Mouse (Mus musculus) limb, embryonic 13.5 days (tissue): Measurements from ENCODE around the gene Rbfox3. TPM values are rescaled to one million over a fixed set of nuclear protein-coding genes. Genes with fewer than 3 reads are reported as not detected.

Source experiments
- ATAC-seq: fragments of 200-750 bp; cut with Nextera tagmentation; 2 replicates; pipeline ENCODE4 v1.8.0; 2017; ENCODE audit warnings: low read depth, moderate number of reproducible peaks, moderate TSS enrichment; ENCODE audit not compliant: low FRiP score
- H3K27ac ChIP-seq: fragments of 300-500 bp; sonication (generic); 2 replicates; pipeline ENCODE4 v1.5.1; 2015; ENCODE audit warnings: inconsistent platforms, mild to moderate bottlenecking, moderate library complexity
- H3K27me3 ChIP-seq: fragments of 300-500 bp; sonication (generic); 2 replicates; pipeline ENCODE4 v1.6.1; 2015; ENCODE audit warnings: mild to moderate bottlenecking, inconsistent platforms
- H3K36me3 ChIP-seq: fragments of 300-500 bp; sonication (generic); 2 replicates; pipeline ENCODE4 v1.6.1; 2015; ENCODE audit warnings: inconsistent platforms, mild to moderate bottlenecking, moderate library complexity
- H3K4me1 ChIP-seq: fragments of 300-500 bp; sonication (generic); 2 replicates; pipeline ENCODE4 v1.6.1; 2015; ENCODE audit warnings: inconsistent platforms
- H3K4me2 ChIP-seq: fragments of 300-500 bp; sonication (generic); replicated peaks from 2 replicates; pipeline ENCODE4 v1.6.1; 2015; ENCODE audit warnings: inconsistent platforms, mild to moderate bottlenecking, moderate library complexity
- H3K4me3 ChIP-seq: fragments of 300-500 bp; sonication (generic); 2 replicates; pipeline ENCODE4 v1.5.1; 2015; ENCODE audit warnings: moderate library complexity, mild to moderate bottlenecking, inconsistent platforms
- H3K9ac ChIP-seq: fragments of 300-500 bp; sonication (generic); 2 replicates; pipeline ENCODE4 v1.6.1; 2015; ENCODE audit warnings: mild to moderate bottlenecking, inconsistent platforms
- H3K9me3 ChIP-seq: fragments of 300-500 bp; sonication (generic); 2 replicates; pipeline ENCODE4 v1.6.1; 2016; ENCODE audit warnings: inconsistent platforms
- WGBS: fragments of 180-500 bp; shearing (Covaris S2); methylation state at CpG from one replicate; pipeline ENCODE4 v1.1.7; 2015; 5-methylcytosine and 5-hydroxymethylcytosine counted together
- polyA plus RNA-seq: library from polyadenylated mRNA; unstranded; fragments of >200 nt; fragmentation: Nextera tagmentation; extraction: Ambion mirVana; gene quantifications from 2 replicates; pipeline ENCODE4 v1.2.1, GENCODE M21; 2015

The Rbfox3 gene
- polyA plus RNA-seq, 1 experiment from 2014 or later = 0.93 TPM

GRCm38 (mm10) chr11:118583989-118584388 is 327.4 kb downstream of the Rbfox3 start:
- Histone ChIP-seq H3K36me3 (no peaks in the 10 kb centered on the region), H3K27me3 (no peaks in the 10 kb centered on the region), H3K27ac (no peak overlapping the region), H3K9ac (no peak overlapping the region), H3K9me3 (no peaks in the 10 kb centered on the region), H3K4me2 (no peak overlapping the region), H3K4me1 (no peaks in the 10 kb centered on the region), H3K4me3 (no peak overlapping the region)
- 97% methylated on average over 1 of the region's 1 CpGs for WGBS
- no peak for ATAC-seq

GRCm38 (mm10) chr11:118583573-118583972 is 327.8 kb downstream of the Rbfox3 start:
- no peak overlapping the region for H3K9ac ChIP-seq
- H3K36me3 ChIP-seq = no peaks in the 10 kb centered on the region
- H3K27ac ChIP-seq = no peak overlapping the region
- no peaks in the 10 kb centered on the region for H3K27me3 ChIP-seq
- ATAC-seq = no peak
- no peaks in the 10 kb centered on the region for H3K4me1 ChIP-seq
- H3K9me3 ChIP-seq = no peaks in the 10 kb centered on the region
- H3K4me2 ChIP-seq = no peak overlapping the region
- 88% methylated on average over 8 of the region's 8 CpGs for WGBS
- H3K4me3 ChIP-seq = no peak overlapping the region

GRCm38 (mm10) chr11:118581019-118581418 is 330.4 kb downstream of the Rbfox3 start:
- Histone ChIP-seq H3K27ac (no peak overlapping the region), H3K36me3 (no peaks in the 10 kb centered on the region), H3K4me2 (no peak overlapping the region), H3K9ac (no peak overlapping the region), H3K4me1 (no peaks in the 10 kb centered on the region), H3K9me3 (no peaks in the 10 kb centered on the region), H3K4me3 (no peak overlapping the region), H3K27me3 (peaks cover 23% of the 10 kb centered on the region)
- ATAC-seq = no peak
- WGBS = 40% methylated on average over 4 of the region's 4 CpGs

GRCm38 (mm10) chr11:118579622-118580021 is 331.8 kb downstream of the Rbfox3 start:
- WGBS = 83% methylated on average over 8 of the region's 8 CpGs
- H3K9ac ChIP-seq = no peak overlapping the region
- no peak overlapping the region for H3K4me2 ChIP-seq
- H3K27me3 ChIP-seq = peaks cover 37% of the 10 kb centered on the region
- ATAC-seq = no peak
- no peak overlapping the region for H3K4me3 ChIP-seq
- H3K4me1 ChIP-seq = no peaks in the 10 kb centered on the region
- H3K27ac ChIP-seq = no peak overlapping the region
- no peaks in the 10 kb centered on the region for H3K36me3 ChIP-seq
- H3K9me3 ChIP-seq = no peaks in the 10 kb centered on the region

- Histone ChIP-seq H3K4me3 (no peak overlapping the region), H3K9me3 (no peaks in the 10 kb centered on the region), H3K27ac (no peak overlapping the region), H3K4me1 (no peaks in the 10 kb centered on the region), H3K9ac (no peak overlapping the region), H3K27me3 (peaks cover 61% of the 10 kb centered on the region), H3K4me2 (no peak overlapping the region), H3K36me3 (no peaks in the 10 kb centered on the region)
- 64% methylated on average over 15 of the region's 15 CpGs for WGBS
- ATAC-seq = no peak
Observed at GRCm38 (mm10) chr11:118577271-118577670, 334.1 kb downstream of the Rbfox3 start.

- Histone ChIP-seq H3K9me3 (no peaks in the 10 kb centered on the region), H3K4me2 (no peak overlapping the region), H3K4me3 (no peak overlapping the region), H3K9ac (no peak overlapping the region), H3K27me3 (peaks cover 68% of the 10 kb centered on the region), H3K4me1 (no peaks in the 10 kb centered on the region), H3K27ac (no peak overlapping the region), H3K36me3 (no peaks in the 10 kb centered on the region)
- ATAC-seq = no peak
- WGBS = 62% methylated on average over 8 of the region's 8 CpGs
Observed at GRCm38 (mm10) chr11:118576611-118577010, 334.8 kb downstream of the Rbfox3 start.

- Histone ChIP-seq H3K27me3 (peaks cover 89% of the 10 kb centered on the region), H3K27ac (no peak overlapping the region), H3K36me3 (no peaks in the 10 kb centered on the region), H3K9ac (no peak overlapping the region), H3K4me3 (no peak overlapping the region), H3K9me3 (no peaks in the 10 kb centered on the region), H3K4me1 (peaks cover 7% of the 10 kb centered on the region), H3K4me2 (no peak overlapping the region)
- WGBS = 81% methylated on average over 5 of the region's 5 CpGs
- ATAC-seq = no peak
Observed at GRCm38 (mm10) chr11:118574418-118574817, 337.0 kb downstream of the Rbfox3 start.

GRCm38 (mm10) chr11:118573569-118573968 is 337.8 kb downstream of the Rbfox3 start:
- ATAC-seq = no peak
- peaks cover 10% of the 10 kb centered on the region for H3K4me1 ChIP-seq
- no peak overlapping the region for H3K27ac ChIP-seq
- no peak overlapping the region for H3K4me3 ChIP-seq
- peaks cover 98% of the 10 kb centered on the region for H3K27me3 ChIP-seq
- no peaks in the 10 kb centered on the region for H3K9me3 ChIP-seq
- H3K36me3 ChIP-seq = no peaks in the 10 kb centered on the region
- H3K4me2 ChIP-seq = no peak overlapping the region
- H3K9ac ChIP-seq = no peak overlapping the region
- 0% methylated on average over 3 of the region's 3 CpGs for WGBS

GRCm38 (mm10) chr11:118573000-118573399 is 338.4 kb downstream of the Rbfox3 start:
- Histone ChIP-seq H3K36me3 (no peaks in the 10 kb centered on the region), H3K27ac (no peak overlapping the region), H3K4me2 (no peak overlapping the region), H3K9me3 (no peaks in the 10 kb centered on the region), H3K27me3 (peaks cover 99% of the 10 kb centered on the region), H3K9ac (no peak overlapping the region), H3K4me3 (no peak overlapping the region), H3K4me1 (peaks cover 10% of the 10 kb centered on the region)
- WGBS = 68% methylated on average over 7 of the region's 7 CpGs
- ATAC-seq = no peak

GRCm38 (mm10) chr11:118570164-118570563 is 341.2 kb downstream of the Rbfox3 start:
- H3K36me3 ChIP-seq = no peaks in the 10 kb centered on the region
- no peak for ATAC-seq
- peaks cover 98% of the 10 kb centered on the region for H3K27me3 ChIP-seq
- no peak overlapping the region for H3K9ac ChIP-seq
- no peaks in the 10 kb centered on the region for H3K9me3 ChIP-seq
- H3K4me2 ChIP-seq = peak overlapping the region; percentile 60
- WGBS = under 1% methylated on average over 27 of the region's 27 CpGs
- H3K4me1 ChIP-seq = peaks cover 10% of the 10 kb centered on the region
- H3K4me3 ChIP-seq = peak overlapping the region; percentile 31
- no peak overlapping the region for H3K27ac ChIP-seq

GRCm38 (mm10) chr11:118569571-118570062 is 341.8 kb downstream of the Rbfox3 start:
- WGBS = 0% methylated on average over 36 of the region's 51 CpGs
- peak overlapping the region; percentile 31 for H3K4me3 ChIP-seq
- H3K4me1 ChIP-seq = peaks cover 10% of the 10 kb centered on the region
- peaks cover 98% of the 10 kb centered on the region for H3K27me3 ChIP-seq
- H3K27ac ChIP-seq = no peak overlapping the region
- H3K4me2 ChIP-seq = peak overlapping the region; percentile 60
- ATAC-seq = no peak
- H3K36me3 ChIP-seq = no peaks in the 10 kb centered on the region
- no peaks in the 10 kb centered on the region for H3K9me3 ChIP-seq
- no peak overlapping the region for H3K9ac ChIP-seq

GRCm38 (mm10) chr11:118563877-118564276 is 347.5 kb downstream of the Rbfox3 start:
- no peak for ATAC-seq
- H3K4me1 ChIP-seq = no peaks in the 10 kb centered on the region
- no peaks in the 10 kb centered on the region for H3K36me3 ChIP-seq
- no peak overlapping the region for H3K9ac ChIP-seq
- no peak overlapping the region for H3K27ac ChIP-seq
- no peaks in the 10 kb centered on the region for H3K9me3 ChIP-seq
- H3K4me3 ChIP-seq = no peak overlapping the region
- H3K27me3 ChIP-seq = peaks cover 63% of the 10 kb centered on the region
- WGBS = 88% methylated on average over 5 of the region's 5 CpGs
- no peak overlapping the region for H3K4me2 ChIP-seq

GRCm38 (mm10) chr11:118562847-118563246 is 348.6 kb downstream of the Rbfox3 start:
- peaks cover 53% of the 10 kb centered on the region for H3K27me3 ChIP-seq
- WGBS = 86% methylated on average over 4 of the region's 4 CpGs

More at GRCm38 (mm10) chr11:118562847-118563246, 348.6 kb downstream of the Rbfox3 start:
- no peak overlapping the region for H3K27ac ChIP-seq
- H3K9ac ChIP-seq = no peak overlapping the region
- H3K4me1 ChIP-seq = no peaks in the 10 kb centered on the region
- no peak overlapping the region for H3K4me2 ChIP-seq
- H3K9me3 ChIP-seq = no peaks in the 10 kb centered on the region
- H3K36me3 ChIP-seq = no peaks in the 10 kb centered on the region
- ATAC-seq = no peak
- H3K4me3 ChIP-seq = no peak overlapping the region
